ENCODE assay signal across 8 mouse cellular contexts in genomic region chr6:94647574-94648430, GRCm38 (mm10). TPM values are rescaled to one million over a fixed set of nuclear protein-coding genes. Genes with fewer than 3 reads are reported as not detected.
DNase-seq lines count a peak whose midpoint lies in the region; ATAC-seq and TF ChIP-seq lines count a peak whose summit lies in the region.

No protein-coding gene starts in this region.

- H3K27ac ChIP-seq in ES-E14 (ENCODE audit: insufficient read depth, low read depth, low read length, poor library complexity, severe bottlenecking), result no peak overlapping the region; the same call in 1 of the 2 replicates
- peak overlapping the region; percentile 42; the same call in 1 of the 2 replicates for H3K27ac ChIP-seq in forebrain, embryonic 11.5 days (ENCODE audit: low read depth, low read length)

- in situ Hi-C loops in ES-E14 (cut with MboI; ENCODE audit: low sequenced_read_pairs in 2 of 2, unreplicated experiment in 2 of 2), result no loop called here

- no peaks in the 10 kb centered on the region for H3K27me3 ChIP-seq in forebrain, embryonic 11.5 days (ENCODE audit: control insufficient read depth, insufficient read depth, low read length)

- 0 out of 2 replicates have a peak overlapping the region, but pooled peaks have one; percentile 8 for H3K9ac ChIP-seq in ES-E14 (ENCODE audit: insufficient read depth, low read depth, low read length, poor library complexity, severe bottlenecking)
- peak overlapping the region; percentile 31 for H3K9ac ChIP-seq in forebrain, embryonic 11.5 days (ENCODE audit: low read length)

- peak overlapping the region in 1 of 2 experiments; percentile 13; a peak in 1 of 4 replicates for H3K4me3 ChIP-seq in ES-E14 (ENCODE audit: insufficient read depth in 1 of 2, low read depth in 1 of 2, low read length in 2 of 2, poor library complexity in 1 of 2, severe bottlenecking in 1 of 2)
- no peak overlapping the region for H3K4me3 ChIP-seq in forebrain, embryonic 11.5 days (ENCODE audit: low read depth, low read length)

- DNase-seq in ES-E14 (ENCODE audit: low read depth, low spot score), result peak; percentile 39
- DNase-seq in adrenal gland, postnatal 36 days, result peak; percentile 26 to 72
- peak; percentile 74 for DNase-seq in forebrain, embryonic 11.5 days (ENCODE audit: low spot score)
- DNase-seq in heart, postnatal 10 days, result peak; percentile 89 to 91
- peak; percentile 68 to 85 for DNase-seq in kidney, postnatal 25 days
- peak; percentile 84 for DNase-seq in lung, postnatal 10 days
- peak; percentile 85 for DNase-seq in skeletal muscle tissue, adult 2 months (ENCODE audit: low read depth, low spot score)

- 14% methylated on average over 10 of the region's 10 CpGs for WGBS in forebrain, embryonic 11.5 days

- intact Hi-C loops in heart, postnatal 10 days (cut with DNase I), result loop anchor here (2.0 kb wide), 1 partner anchor 41 kb away; no protein-coding TSS in a partner anchor

- peaks cover 3 to 26% of the 10 kb centered on the region in 2 experiments; a peak in 2 of 4 replicates for H3K4me1 ChIP-seq in ES-E14 (ENCODE audit: control insufficient read depth in 2 of 2, insufficient read depth in 2 of 2, low read length in 2 of 2, poor library complexity in 1 of 2)
- peaks cover 22% of the 10 kb centered on the region for H3K4me1 ChIP-seq in forebrain, embryonic 11.5 days (replicated peaks; ENCODE audit: control insufficient read depth, insufficient read depth, low read length)

- no peaks in the 10 kb centered on the region for H3K36me3 ChIP-seq in ES-E14 (ENCODE audit: control insufficient read depth, insufficient read depth, low read length, poor library complexity, severe bottlenecking)
- H3K36me3 ChIP-seq in forebrain, embryonic 11.5 days (ENCODE audit: control insufficient read depth, insufficient read depth, low read length), result no peaks in the 10 kb centered on the region

- ATAC-seq in forebrain, embryonic 11.5 days (replicated peaks; ENCODE audit: low FRiP score), result peak; percentile 62
- no peak for ATAC-seq in monocyte, adult 5-6 weeks (replicated peaks; ENCODE audit: insufficient number of reproducible peaks, low FRiP score, low TSS enrichment, poor library complexity, severe bottlenecking)

- 0 out of 2 replicates have a peak overlapping the region, but pooled peaks have one; percentile 15 for H3K4me2 ChIP-seq in forebrain, embryonic 11.5 days (ENCODE audit: low read depth, low read length, severe bottlenecking)

- no peaks in the 10 kb centered on the region for H3K9me3 ChIP-seq in ES-E14 (ENCODE audit: control insufficient read depth, insufficient read depth, low read depth, low read length)
- no peaks in the 10 kb centered on the region for H3K9me3 ChIP-seq in forebrain, embryonic 11.5 days (ENCODE audit: control insufficient read depth, low read length)

TF ChIP-seq in ES-E14, 5 proteins besides CTCF, POLR2A, EP300 and RAD21:
- TF ChIP-seq ZC3H11A (IDR thresholded peaks at IDR 0.05; ENCODE audit: borderline replicate concordance, low read depth, low read length) (no peak), HCFC1 (IDR thresholded peaks at IDR 0.05; ENCODE audit: borderline replicate concordance, insufficient read depth, low read length) (no peak), MAFK (IDR thresholded peaks at IDR 0.05; ENCODE audit: insufficient read depth, low read depth, low read length) (no peak), CHD2 (IDR thresholded peaks at IDR 0.05; ENCODE audit: low read depth, low read length) (no peak), ZNF384 (IDR thresholded peaks at IDR 0.05; ENCODE audit: low read depth, low read length) (no peak)

RNA-seq across cellular contexts. Expression of gene Lrig1, which starts 52.2 kb away (rescaled TPM):
- 19.1 and 37.5 TPM in 2 replicates for total RNA-seq in ES-E14 (2012; rRNA removed)
- 10 to 100 TPM; 11.7 to 14.9 TPM for total RNA-seq in adrenal gland, postnatal 36 days (2021)
- polyA plus RNA-seq in forebrain, embryonic 11.5 days (2014; fragmentation: Nextera tagmentation; extraction: Ambion mirVana), result 21.7 and 25.2 TPM in 2 replicates
- total RNA-seq in heart, postnatal 10 days (2021), result 10 to 100 TPM; 27.3 to 27.7 TPM
- 1.5 to 4.0 TPM (median 2.8 TPM) in 3 replicates for total RNA-seq in monocyte, adult 5-6 weeks (2017)

Comparison
In these comparisons a context has a peak if more than half of its experiments do, and no peak if none do; other contexts are left out.
1. DNase-seq: peak in every context shown above with its lines; median percentile 90 in heart, postnatal 10 days; 85 in skeletal muscle tissue, adult 2 months; 84 in lung, postnatal 10 days; 76 in kidney, postnatal 25 days; 74 in forebrain, embryonic 11.5 days; 49 in adrenal gland, postnatal 36 days; 39 in ES-E14.